Mouse (Mus musculus): ENCODE data around the gene Rabep1.
"Not testable (repeated sequence)": the region's sequence is repeated elsewhere in the genome, so short reads cannot be mapped to it uniquely, and the experiment has no call there.

Gene Rabep1

GRCm38 (mm10) chr11:70882905-70883430 lies 38.4 kb downstream of the Rabep1 start:
- in situ Hi-C loops (cut with MboI, MseI), result no loop called here

GRCm38 (mm10) chr11:70890643-70891042 lies 46.1 kb downstream of the Rabep1 start:
- in situ Hi-C loops (cut with MboI, MseI), result no loop called here

- in situ Hi-C loops (cut with MboI, MseI), result no loop called here
These were observed 47.0 kb downstream of the Rabep1 start for GRCm38 (mm10) chr11:70891616-70892015.

DNA sequence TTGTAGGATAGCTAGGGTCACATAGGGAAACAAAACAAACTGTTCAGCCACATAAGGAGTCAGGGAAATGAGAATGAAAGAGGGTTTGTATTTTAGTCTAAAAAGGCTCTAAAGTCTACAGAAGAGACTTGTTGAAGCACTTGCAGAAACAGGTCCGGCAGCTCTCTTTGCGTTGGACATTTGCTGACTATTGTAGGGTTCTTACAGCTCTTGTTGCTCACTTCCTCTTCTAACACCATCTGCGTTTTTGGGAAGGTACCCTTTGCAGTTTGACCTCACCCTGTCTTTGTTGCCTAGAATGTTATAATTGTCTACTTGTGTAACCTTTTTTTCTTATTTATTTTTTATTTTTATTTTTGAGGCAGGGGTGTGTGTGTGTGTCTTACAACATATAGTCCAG lies 53.1 kb downstream of the Rabep1 start:
- in situ Hi-C loops (cut with MboI, MseI), result no loop called here

GRCm38 (mm10) chr11:70898182-70898581 lies 53.6 kb downstream of the Rabep1 start:
- in situ Hi-C loops (cut with MboI, MseI), result not testable (repeated sequence)

GRCm38 (mm10) chr11:70906681-70907080 lies 62.1 kb downstream of the Rabep1 start:
- in situ Hi-C loops (cut with MboI, MseI), result no loop called here

GRCm38 (mm10) chr11:70911323-70911722 lies 66.7 kb downstream of the Rabep1 start:
- in situ Hi-C loops (cut with MboI, MseI), result no loop called here

GRCm38 (mm10) chr11:70911920-70912319 lies 67.3 kb downstream of the Rabep1 start:
- in situ Hi-C loops (cut with MboI, MseI), result no loop called here

DNA sequence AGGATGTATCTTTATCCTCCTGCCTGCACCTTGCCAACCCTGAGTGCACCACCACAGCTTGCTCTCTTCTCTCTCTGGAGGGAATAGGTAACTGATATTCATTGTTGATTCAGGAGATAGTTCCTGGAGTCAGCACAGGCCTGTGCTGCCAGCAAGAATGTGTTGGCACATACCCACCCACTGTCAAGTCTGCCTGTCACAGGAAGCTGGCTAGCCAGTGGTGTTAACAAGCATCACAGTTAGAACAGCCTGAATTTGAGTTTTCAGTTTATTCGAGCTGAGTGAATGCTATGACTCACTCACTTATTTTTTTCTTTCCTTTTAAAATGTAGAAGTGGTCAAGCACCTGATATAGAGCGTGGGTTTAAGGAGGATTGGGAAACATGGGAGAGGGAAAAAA lies 73.3 kb downstream of the Rabep1 start:
- in situ Hi-C loops (cut with MboI, MseI), result no loop called here

- in situ Hi-C loops (cut with MboI, MseI), result no loop called here
These were observed 74.9 kb downstream of the Rabep1 start for GRCm38 (mm10) chr11:70919524-70919923.

- in situ Hi-C loops (cut with MboI, MseI), result no loop called here
These were observed 86.9 kb downstream of the Rabep1 start for GRCm38 (mm10) chr11:70931461-70931860.

GRCm38 (mm10) chr11:70935316-70935715 lies 90.7 kb downstream of the Rabep1 start:
- in situ Hi-C loops (cut with MboI, MseI), result no loop called here

- in situ Hi-C loops (cut with MboI, MseI), result no loop called here
These were observed 98.0 kb downstream of the Rabep1 start for GRCm38 (mm10) chr11:70942596-70942995.

- in situ Hi-C loops (cut with MboI, MseI), result no loop called here
These were observed 99.1 kb downstream of the Rabep1 start for GRCm38 (mm10) chr11:70943651-70944050.

GRCm38 (mm10) chr11:70944935-70945817 lies 100.6 kb downstream of the Rabep1 start:
- in situ Hi-C loops (cut with MboI, MseI), result no loop called here

- in situ Hi-C loops (cut with MboI, MseI), result no loop called here
These were observed 110.1 kb downstream of the Rabep1 start for GRCm38 (mm10) chr11:70954711-70955110.

DNA sequence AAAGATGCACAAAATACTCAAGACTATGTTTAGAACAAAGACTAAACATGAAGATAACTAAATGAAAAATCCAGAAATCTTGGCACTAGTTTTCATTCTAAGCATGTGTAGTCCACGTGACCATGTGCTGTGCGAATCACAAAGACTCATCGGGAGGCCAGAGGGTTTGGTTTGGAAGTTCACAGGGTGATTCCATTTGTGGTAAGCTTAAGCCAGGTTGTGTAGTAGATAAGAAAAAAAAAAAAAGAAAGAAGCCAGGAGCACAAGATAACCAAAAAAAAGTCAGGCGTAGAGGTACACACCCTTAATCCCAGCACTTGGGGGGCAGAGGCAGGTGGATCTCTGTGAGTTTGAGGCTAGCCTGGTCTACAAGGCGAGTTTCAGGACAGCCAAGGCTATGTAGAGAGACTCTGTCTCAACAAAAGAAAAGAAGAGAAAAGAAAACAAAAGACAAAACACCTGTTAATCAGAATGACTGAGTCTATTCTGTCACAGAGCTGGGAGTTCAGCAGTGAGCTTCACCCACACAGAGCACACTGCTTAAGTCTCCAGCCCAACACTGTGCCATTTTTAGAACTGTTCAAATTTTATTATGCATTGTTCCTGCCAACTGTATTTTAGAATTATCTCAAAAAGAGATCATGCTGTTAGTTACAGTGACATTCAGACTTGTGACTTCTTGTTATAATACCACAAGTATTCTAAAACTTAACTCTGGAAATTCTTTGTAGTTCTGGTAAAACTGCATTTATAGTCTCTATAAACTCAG lies 116.4 kb downstream of the Rabep1 start:
- in situ Hi-C loops (cut with MboI, MseI), result no loop called here

- in situ Hi-C loops (cut with MboI, MseI), result no loop called here
These were observed 119.8 kb downstream of the Rabep1 start for GRCm38 (mm10) chr11:70964222-70964907.

DNA sequence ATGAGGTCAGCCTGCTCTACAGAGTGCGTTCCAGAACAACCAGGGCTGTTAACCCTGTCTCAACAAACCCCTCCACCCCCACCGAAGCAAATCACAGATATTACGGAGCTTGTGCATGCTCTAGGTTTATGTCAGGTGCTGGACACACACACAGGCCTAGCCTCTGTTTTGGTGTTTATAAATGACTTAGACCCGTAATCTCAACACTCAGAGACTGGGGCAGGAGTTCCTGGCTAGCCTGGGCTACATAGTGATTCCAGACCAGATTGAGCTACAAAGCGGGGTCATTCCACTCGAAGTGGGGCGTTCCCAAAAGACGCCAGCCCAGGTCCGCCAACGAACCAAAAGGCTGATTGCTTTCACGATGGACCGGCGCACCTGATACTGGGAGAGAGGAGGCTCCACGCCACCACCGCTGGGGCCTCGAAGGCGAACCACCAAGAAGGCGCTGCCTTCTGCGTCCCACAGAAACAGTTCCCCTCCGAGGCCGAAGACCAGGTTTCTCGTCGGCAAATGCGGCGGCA lies 124.8 kb downstream of the Rabep1 start:
- in situ Hi-C loops (cut with MboI, MseI), result no loop called here

DNA sequence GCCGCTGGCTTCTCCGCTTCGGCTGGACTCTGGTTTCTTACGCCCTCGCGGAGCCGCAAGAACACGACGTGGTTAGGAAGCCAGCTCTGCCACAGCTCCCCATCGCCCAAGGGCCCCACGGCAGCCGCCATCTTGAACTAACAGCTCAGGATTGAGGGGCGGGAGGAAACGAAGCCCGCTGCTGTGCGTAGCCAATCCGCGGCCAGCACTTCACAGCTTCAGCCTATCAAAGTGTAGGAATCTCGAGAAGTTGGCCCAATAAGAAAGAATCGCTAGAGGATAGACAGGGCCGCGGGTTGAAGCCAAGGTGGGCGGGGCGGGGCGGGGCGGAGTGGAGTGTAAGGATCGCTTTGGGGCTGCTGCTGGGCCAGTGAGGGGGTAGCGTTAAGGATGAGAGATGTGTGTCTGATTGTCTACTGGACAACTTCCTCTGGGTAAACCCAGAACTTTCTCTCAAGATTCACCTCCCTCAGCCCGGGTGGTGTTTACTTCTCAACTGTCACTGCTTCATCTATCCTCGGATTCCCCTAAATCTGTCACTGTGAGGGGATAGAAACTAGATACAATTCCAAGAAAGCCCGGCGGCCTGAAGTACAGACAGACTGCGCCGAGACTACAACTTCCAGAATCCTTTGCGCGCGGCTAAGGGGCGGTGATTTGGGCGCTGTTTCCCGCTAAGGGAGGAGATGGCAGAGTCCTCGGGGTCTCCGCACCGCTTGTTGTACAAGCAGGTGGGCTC lies 125.4 kb downstream of the Rabep1 start, which contains the start of the genes Nup88 and Rpain:
Nup88 (minus strand) TSS at position 153 of the 739 bp plus-strand sequence.
Rpain (plus strand) TSS at position 393 of the 739 bp plus-strand sequence.
- in situ Hi-C loops (cut with MboI, MseI), result no loop called here

Data from T-helper 2 cell (primary cell).